Mouse (Mus musculus): Measurements from ENCODE around the gene Hilpda. TPM values are rescaled to one million over a fixed set of nuclear protein-coding genes. Genes with fewer than 3 reads are reported as not detected.

Gene Hilpda
- polyA plus RNA-seq (2012; rRNA removed) = 6.5 and 7.4 TPM in 2 replicates

DNA sequence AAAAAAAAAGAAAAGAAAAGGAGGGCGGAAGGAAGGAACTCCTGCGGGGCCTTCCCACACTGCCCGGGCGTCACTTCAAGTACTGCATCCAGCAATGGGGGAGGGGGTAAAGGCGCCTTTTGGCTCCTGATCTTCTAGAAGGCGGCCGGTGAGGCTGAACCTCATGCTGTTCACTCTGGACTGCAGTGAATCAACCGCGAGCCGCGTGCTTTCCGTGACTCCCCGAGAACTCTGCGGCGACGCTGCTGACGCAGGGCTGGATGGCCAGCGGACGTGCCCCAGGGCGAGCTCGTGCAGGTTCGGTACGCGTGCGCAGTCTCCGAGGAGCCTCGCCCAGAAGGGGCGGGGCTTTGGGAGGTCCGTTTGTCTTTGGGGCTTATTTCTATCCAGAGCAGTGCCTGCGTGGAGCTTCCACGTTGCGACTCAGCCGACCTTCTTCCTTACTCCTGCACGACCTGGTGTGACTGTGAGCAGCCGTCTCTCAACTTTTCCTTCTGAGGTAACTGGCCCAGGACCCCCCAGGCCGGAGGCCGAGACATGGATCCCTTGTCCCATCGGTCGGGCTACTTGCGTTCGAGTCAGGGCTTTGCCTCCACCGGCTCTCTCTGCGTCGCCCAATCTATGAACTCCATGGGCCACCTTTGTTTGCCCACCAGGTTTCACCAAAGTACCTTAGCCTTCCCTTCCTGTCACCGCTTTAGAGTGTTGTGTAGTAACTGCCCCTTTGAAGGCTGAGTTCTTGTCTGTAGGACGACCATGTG lies at the start of gene Hilpda:
Gene Hilpda, plus strand, starts transcription at position 177 of the 761 bp plus-strand sequence.
- Histone ChIP-seq H3K27me3 (replicated peaks; ENCODE audit: control insufficient read depth, insufficient read depth, low read length) (no peaks in the 10 kb centered on the region), H3K36me3 (ENCODE audit: control insufficient read depth, insufficient read depth, low read length) (no peaks in the 10 kb centered on the region), H3K4me1 (ENCODE audit: control insufficient read depth, insufficient read depth, low read length) (peaks cover 10% of the 10 kb centered on the region; the same call in 1 of the 2 replicates), H3K27ac (ENCODE audit: insufficient read depth, low read depth, low read length) (peak within 1 kb of the TSS; percentile 63), H3K4me3 (ENCODE audit: insufficient read depth, low read depth, low read length) (peak within 1 kb of the TSS; percentile 65)
- under 1% methylated on average over 46 of the region's 46 CpGs for WGBS
- peak; percentile 95 for DNase-seq
- peak; percentile 37 for TF ChIP-seq POLR2A (IDR thresholded peaks at IDR 0.05; ENCODE audit: low read depth, low read length)
- no peak for TF ChIP-seq CTCF (conservative IDR thresholded peaks at IDR 0.05; ENCODE audit: insufficient read depth, insufficient read length, low read depth, low read length)

DNA sequence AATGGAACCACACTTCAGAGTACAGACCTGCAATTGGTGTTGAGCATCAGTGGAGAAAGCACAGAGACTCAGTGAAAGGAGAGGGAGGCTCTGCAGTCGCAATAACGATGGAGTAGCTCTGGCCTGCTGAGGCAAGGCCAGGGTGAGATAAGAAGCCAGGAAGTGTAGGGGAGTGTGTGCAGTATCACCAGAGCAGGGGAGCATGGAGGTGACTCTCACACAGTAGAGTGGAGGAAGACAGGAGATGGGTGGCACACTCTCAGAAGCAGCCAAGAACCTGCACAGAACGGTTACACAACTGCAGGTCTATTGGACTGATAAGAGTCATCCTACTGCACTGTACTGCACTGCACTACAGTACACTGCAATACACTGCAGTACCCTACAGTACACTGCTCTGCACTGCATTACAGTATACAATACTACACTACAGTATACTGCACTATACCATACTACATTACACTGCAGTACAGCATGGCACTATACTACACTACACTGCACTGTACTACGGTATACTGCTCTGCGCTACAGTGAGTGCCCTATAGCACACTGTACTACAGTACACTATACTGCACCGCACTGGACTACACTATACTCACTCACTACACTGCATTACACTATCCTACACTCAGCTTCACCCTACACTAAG lies 42.9 kb upstream of the Hilpda start:
- no peak for TF ChIP-seq POLR2A (IDR thresholded peaks at IDR 0.05; ENCODE audit: low read depth, low read length)
- TF ChIP-seq CTCF (conservative IDR thresholded peaks at IDR 0.05; ENCODE audit: insufficient read depth, insufficient read length, low read depth, low read length) = no peak
- H3K36me3 ChIP-seq (ENCODE audit: control insufficient read depth, insufficient read depth, low read length) = no peaks in the 10 kb centered on the region
- WGBS = 89% methylated on average over 6 of the region's 6 CpGs

GRCm38 (mm10) chr6:29230386-29230785 lies 41.9 kb upstream of the Hilpda start:
- Histone ChIP-seq H3K4me1 (ENCODE audit: control insufficient read depth, insufficient read depth, low read length) (no peaks in the 10 kb centered on the region), H3K36me3 (ENCODE audit: control insufficient read depth, insufficient read depth, low read length) (no peaks in the 10 kb centered on the region), H3K27ac (ENCODE audit: insufficient read depth, low read depth, low read length) (no peak overlapping the region), H3K4me3 (ENCODE audit: insufficient read depth, low read depth, low read length) (no peak overlapping the region), H3K27me3 (replicated peaks; ENCODE audit: control insufficient read depth, insufficient read depth, low read length) (no peaks in the 10 kb centered on the region)
- WGBS = 77% methylated on average over 6 of the region's 6 CpGs
- DNase-seq = no peak
- TF ChIP-seq CTCF (conservative IDR thresholded peaks at IDR 0.05; ENCODE audit: insufficient read depth, insufficient read length, low read depth, low read length) (no peak), POLR2A (IDR thresholded peaks at IDR 0.05; ENCODE audit: low read depth, low read length) (no peak)

More for the DNA sequence above, 42.9 kb upstream of the Hilpda start:
- Histone ChIP-seq H3K27ac (ENCODE audit: insufficient read depth, low read depth, low read length) (no peak overlapping the region), H3K4me3 (ENCODE audit: insufficient read depth, low read depth, low read length) (no peak overlapping the region), H3K27me3 (replicated peaks; ENCODE audit: control insufficient read depth, insufficient read depth, low read length) (no peaks in the 10 kb centered on the region), H3K4me1 (ENCODE audit: control insufficient read depth, insufficient read depth, low read length) (no peaks in the 10 kb centered on the region)
- DNase-seq = no peak

DNA sequence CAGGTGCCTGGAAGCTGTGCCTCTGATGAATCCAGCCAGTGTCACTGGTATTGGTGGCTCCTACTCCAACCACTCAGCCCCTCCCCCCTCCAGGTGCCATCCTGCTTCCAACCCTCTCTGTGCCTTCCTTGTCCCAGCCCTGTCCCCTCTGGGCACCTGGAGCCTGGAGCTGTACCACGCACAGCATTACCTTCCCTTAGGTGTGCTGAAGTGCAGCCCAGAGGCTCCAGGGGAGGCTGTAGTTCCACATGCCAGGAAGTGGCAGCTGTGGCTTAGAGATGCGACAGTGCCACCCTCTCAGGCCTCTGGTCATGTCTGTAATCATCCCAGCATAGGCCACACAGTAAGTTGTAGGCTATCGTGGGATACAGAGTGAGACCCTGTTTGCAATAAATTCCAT lies 40.5 kb upstream of the Hilpda start:
- WGBS = 82% methylated on average over 3 of the region's 3 CpGs
- no peaks in the 10 kb centered on the region for H3K27me3 ChIP-seq (replicated peaks; ENCODE audit: control insufficient read depth, insufficient read depth, low read length)
- no peaks in the 10 kb centered on the region for H3K36me3 ChIP-seq (ENCODE audit: control insufficient read depth, insufficient read depth, low read length)
- H3K4me1 ChIP-seq (ENCODE audit: control insufficient read depth, insufficient read depth, low read length) = no peaks in the 10 kb centered on the region
- no peak overlapping the region for H3K4me3 ChIP-seq (ENCODE audit: insufficient read depth, low read depth, low read length)
- no peak for TF ChIP-seq CTCF (conservative IDR thresholded peaks at IDR 0.05; ENCODE audit: insufficient read depth, insufficient read length, low read depth, low read length)
- TF ChIP-seq POLR2A (IDR thresholded peaks at IDR 0.05; ENCODE audit: low read depth, low read length) = no peak
- no peak overlapping the region for H3K27ac ChIP-seq (ENCODE audit: insufficient read depth, low read depth, low read length)
- DNase-seq = no peak

DNA sequence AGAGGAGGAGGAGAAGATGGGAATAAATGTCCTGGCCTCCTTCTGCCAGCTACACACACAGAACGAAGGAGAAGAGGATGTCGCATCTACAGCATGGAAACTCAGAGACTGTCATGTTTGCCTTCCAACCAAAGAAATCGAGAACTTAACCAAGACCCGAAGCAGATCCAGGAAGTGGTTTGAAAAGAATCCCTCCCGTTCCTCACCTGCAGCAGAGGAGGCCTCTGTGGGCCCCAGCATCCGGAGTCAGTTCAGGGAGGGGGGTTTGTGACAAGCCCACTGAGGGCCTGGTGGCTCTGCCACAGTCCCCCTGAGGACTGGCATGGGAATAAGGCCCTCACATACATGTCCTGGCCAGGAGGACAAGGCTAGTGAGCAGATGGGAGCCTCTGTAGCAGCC lies 40.0 kb upstream of the Hilpda start:
- no peak overlapping the region for H3K27ac ChIP-seq (ENCODE audit: insufficient read depth, low read depth, low read length)
- TF ChIP-seq CTCF (conservative IDR thresholded peaks at IDR 0.05; ENCODE audit: insufficient read depth, insufficient read length, low read depth, low read length) (no peak), POLR2A (IDR thresholded peaks at IDR 0.05; ENCODE audit: low read depth, low read length) (no peak)
- no peak overlapping the region for H3K4me3 ChIP-seq (ENCODE audit: insufficient read depth, low read depth, low read length)
- H3K36me3 ChIP-seq (ENCODE audit: control insufficient read depth, insufficient read depth, low read length) = no peaks in the 10 kb centered on the region
- 60% methylated on average over 6 of the region's 6 CpGs for WGBS
- no peak for DNase-seq
- no peaks in the 10 kb centered on the region for H3K27me3 ChIP-seq (replicated peaks; ENCODE audit: control insufficient read depth, insufficient read depth, low read length)
- no peaks in the 10 kb centered on the region for H3K4me1 ChIP-seq (ENCODE audit: control insufficient read depth, insufficient read depth, low read length)

- no peak overlapping the region for H3K27ac ChIP-seq (ENCODE audit: insufficient read depth, low read depth, low read length)
- WGBS = 74% methylated on average over 3 of the region's 3 CpGs
- H3K4me3 ChIP-seq (ENCODE audit: insufficient read depth, low read depth, low read length) = no peak overlapping the region
- no peaks in the 10 kb centered on the region for H3K36me3 ChIP-seq (ENCODE audit: control insufficient read depth, insufficient read depth, low read length)
- no peaks in the 10 kb centered on the region for H3K27me3 ChIP-seq (replicated peaks; ENCODE audit: control insufficient read depth, insufficient read depth, low read length)
- DNase-seq = no peak
- no peaks in the 10 kb centered on the region for H3K4me1 ChIP-seq (ENCODE audit: control insufficient read depth, insufficient read depth, low read length)
- TF ChIP-seq CTCF (conservative IDR thresholded peaks at IDR 0.05; ENCODE audit: insufficient read depth, insufficient read length, low read depth, low read length) (no peak), POLR2A (IDR thresholded peaks at IDR 0.05; ENCODE audit: low read depth, low read length) (no peak)
These were observed 38.6 kb upstream of the Hilpda start for GRCm38 (mm10) chr6:29233710-29234109.

DNA sequence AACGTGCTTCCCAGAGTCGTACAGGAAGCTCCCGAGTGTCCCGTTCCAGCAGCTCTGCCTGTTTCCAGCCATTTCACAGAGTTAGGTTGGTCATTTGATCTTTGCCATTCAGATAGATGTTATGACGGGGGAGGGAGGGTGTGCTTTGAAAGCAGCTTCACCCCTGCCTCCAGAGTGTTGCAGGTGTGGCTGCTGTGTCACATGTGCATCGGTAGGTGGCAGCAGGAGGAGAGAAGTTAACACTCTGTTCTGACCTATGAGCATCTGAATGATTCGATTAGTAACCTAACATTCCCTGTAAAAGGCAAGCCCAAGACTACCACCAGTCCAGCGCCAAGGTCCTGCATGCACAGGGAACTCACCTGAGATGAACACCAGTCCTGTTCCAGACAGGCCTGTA lies 38.0 kb upstream of the Hilpda start:
- DNase-seq = peak; percentile 14
- no peak overlapping the region for H3K27ac ChIP-seq (ENCODE audit: insufficient read depth, low read depth, low read length)
- H3K4me1 ChIP-seq (ENCODE audit: control insufficient read depth, insufficient read depth, low read length) = no peaks in the 10 kb centered on the region
- 20% methylated on average over 8 of the region's 8 CpGs for WGBS
- H3K27me3 ChIP-seq (replicated peaks; ENCODE audit: control insufficient read depth, insufficient read depth, low read length) = no peaks in the 10 kb centered on the region
- TF ChIP-seq POLR2A (IDR thresholded peaks at IDR 0.05; ENCODE audit: low read depth, low read length) (no peak), CTCF (conservative IDR thresholded peaks at IDR 0.05; ENCODE audit: insufficient read depth, insufficient read length, low read depth, low read length) (peak; percentile 89)
- H3K36me3 ChIP-seq (ENCODE audit: control insufficient read depth, insufficient read depth, low read length) = no peaks in the 10 kb centered on the region
- H3K4me3 ChIP-seq (ENCODE audit: insufficient read depth, low read depth, low read length) = no peak overlapping the region
